In genomic region chr5:57717238-57717905, GRCm38 (mm10) we compare ENCODE assay signal across 8 mouse cellular contexts. TPM values are rescaled to one million over a fixed set of nuclear protein-coding genes. Genes with fewer than 3 reads are reported as not detected.
DNase-seq lines count a peak whose midpoint lies in the region; ATAC-seq and TF ChIP-seq lines count a peak whose summit lies in the region.

No protein-coding gene starts in this region.

- peak overlapping the region; percentile 37; the same call in 1 of the 2 replicates for H3K9ac ChIP-seq in ES-Bruce4 (ENCODE audit: low read depth, poor library complexity, severe bottlenecking)
- H3K9ac ChIP-seq in forebrain, embryonic 14.5 days (ENCODE audit: low read length): peak overlapping the region; percentile 74
- no peak overlapping the region for H3K9ac ChIP-seq in lung, postnatal 0 days (replicated peaks; ENCODE audit: low read depth)

- no peak overlapping the region for H3K27ac ChIP-seq in ES-Bruce4 (ENCODE audit: insufficient read depth, low read length)
- H3K27ac ChIP-seq in forebrain, embryonic 14.5 days (ENCODE audit: low read depth, low read length): peak overlapping the region; percentile 86
- H3K27ac ChIP-seq in lung, postnatal 0 days (ENCODE audit: low read length): no peak overlapping the region

- WGBS in forebrain, embryonic 14.5 days: 0% methylated on average over 52 of the region's 53 CpGs
- under 1% methylated on average over 48 of the region's 53 CpGs for WGBS in lung, postnatal 0 days

- no peaks in the 10 kb centered on the region for H3K9me3 ChIP-seq in ES-Bruce4 (replicated peaks; ENCODE audit: control insufficient read depth, insufficient read depth, low read length, poor library complexity, severe bottlenecking)
- no peaks in the 10 kb centered on the region for H3K9me3 ChIP-seq in forebrain, embryonic 14.5 days (replicated peaks; ENCODE audit: control insufficient read depth, low read length)
- no peaks in the 10 kb centered on the region for H3K9me3 ChIP-seq in lung, postnatal 0 days (ENCODE audit: low read length)

- no peaks in the 10 kb centered on the region for H3K4me1 ChIP-seq in ES-Bruce4 (ENCODE audit: control insufficient read depth, insufficient read depth, low read length)
- peaks cover 11% of the 10 kb centered on the region for H3K4me1 ChIP-seq in forebrain, embryonic 14.5 days (ENCODE audit: control insufficient read depth, insufficient read depth, low read length)
- H3K4me1 ChIP-seq in lung, postnatal 0 days (ENCODE audit: insufficient read depth, low read depth, low read length): peaks cover 8% of the 10 kb centered on the region; the same call in 1 of the 2 replicates

- H3K36me3 ChIP-seq in ES-Bruce4 (ENCODE audit: control insufficient read depth, insufficient read depth, low read length, poor library complexity, severe bottlenecking): no peaks in the 10 kb centered on the region
- H3K36me3 ChIP-seq in forebrain, embryonic 14.5 days (ENCODE audit: control insufficient read depth, insufficient read depth, low read length): no peaks in the 10 kb centered on the region
- no peaks in the 10 kb centered on the region for H3K36me3 ChIP-seq in lung, postnatal 0 days (ENCODE audit: insufficient read depth, low read length)

- H3K4me3 ChIP-seq in ES-Bruce4 (ENCODE audit: low read depth, low read length): peak overlapping the region; percentile 55
- H3K4me3 ChIP-seq in forebrain, embryonic 14.5 days (ENCODE audit: low read depth, low read length): peak overlapping the region; percentile 65
- H3K4me3 ChIP-seq in lung, postnatal 0 days (ENCODE audit: low read depth, low read length): peak overlapping the region; percentile 57

- DNase-seq in c-Kit-positive CD71-positive TER-119-positive erythroid progenitor cells, embryonic 14.5 days (ENCODE audit: low spot score): peak; percentile 33
- DNase-seq in forebrain, embryonic 14.5 days (ENCODE audit: low spot score): peak; percentile 87
- DNase-seq in heart, postnatal 25 days (ENCODE audit: low spot score): peak; percentile 19
- DNase-seq in layer of hippocampus, adult 8-10 months (ENCODE audit: low spot score in 2 of 2): peak; percentile 33 to 49
- peak; percentile 56 for DNase-seq in lung, postnatal 0 days (ENCODE audit: low spot score)
- peak; percentile 64 for DNase-seq in ovary, postnatal 36 days (ENCODE audit: low spot score)
- peak; percentile 56 to 59 for DNase-seq in urinary bladder, adult 18-20 months (ENCODE audit: low spot score in 2 of 2)

- no peak for TF ChIP-seq POLR2A in ES-Bruce4 (IDR thresholded peaks at IDR 0.05; ENCODE audit: insufficient read depth, low read length)

- H3K27me3 ChIP-seq in ES-Bruce4 (ENCODE audit: control insufficient read depth, insufficient read depth, low read length, poor library complexity, severe bottlenecking): peaks cover 33% of the 10 kb centered on the region
- no peaks in the 10 kb centered on the region for H3K27me3 ChIP-seq in forebrain, embryonic 14.5 days (replicated peaks; ENCODE audit: control insufficient read depth, insufficient read depth, low read length)
- peaks cover 27% of the 10 kb centered on the region for H3K27me3 ChIP-seq in lung, postnatal 0 days (replicated peaks; ENCODE audit: insufficient read depth, low read length)

- ATAC-seq in forebrain, embryonic 14.5 days: peak; percentile 12
- ATAC-seq in lung, postnatal 0 days: peak; percentile 23; the same call in 1 of the 2 replicates

- no peak for TF ChIP-seq EP300 in ES-Bruce4 (IDR thresholded peaks at IDR 0.05; ENCODE audit: insufficient read depth, low read depth, low read length)
- no peak for TF ChIP-seq EP300 in lung, postnatal 0 days (IDR thresholded peaks at IDR 0.05)

- H3K4me2 ChIP-seq in forebrain, embryonic 14.5 days (ENCODE audit: low read length): peak overlapping the region; percentile 96
- peak overlapping the region; percentile 71 for H3K4me2 ChIP-seq in lung, postnatal 0 days (replicated peaks; ENCODE audit: low read depth, low read length)

- TF ChIP-seq CTCF in ES-Bruce4 (IDR thresholded peaks at IDR 0.05; ENCODE audit: low read depth, low read length): no peak
- no peak for TF ChIP-seq CTCF in lung, postnatal 0 days (IDR thresholded peaks at IDR 0.05)

- intact Hi-C loops in heart, postnatal 25 days (cut with DNase I): loop anchor here (5.0 kb wide), 3 partner anchors 40 to 365 kb away; no protein-coding TSS in a partner anchor

RNA-seq across cellular contexts. Expression of gene Pcdh7, which starts 0.4 kb away (rescaled TPM):
- 6.2 and 7.8 TPM in 2 replicates for polyA plus RNA-seq in ES-Bruce4 (2011; ENCODE audit: insufficient read depth, insufficient read length, low read depth, missing spikeins)
- 8.3 and 10.7 TPM in 2 replicates for polyA plus RNA-seq in forebrain, embryonic 14.5 days (2014; fragmentation: Nextera tagmentation; extraction: Ambion mirVana)
- 100 to 1,000 TPM; 110 to 115 TPM for total RNA-seq in heart, postnatal 25 days (2021)
- total RNA-seq in layer of hippocampus, adult 8-10 months (2022): 10 to 100 TPM; 67.4 to 71.7 (median 69.7) TPM
- 1.2 and 1.4 TPM in 2 replicates for polyA plus RNA-seq in lung, postnatal 0 days (2015; fragmentation: Nextera tagmentation; extraction: Ambion mirVana)

Comparison
In these comparisons a context has a peak if more than half of its experiments do, and no peak if none do; other contexts are left out.
1. DNase-seq: peak in every context shown above with its lines; median percentile 87 in forebrain, embryonic 14.5 days; 64 in ovary, postnatal 36 days; 58 in urinary bladder, adult 18-20 months; 56 in lung, postnatal 0 days; 41 in layer of hippocampus, adult 8-10 months; 33 in c-Kit-positive CD71-positive TER-119-positive erythroid progenitor cells, embryonic 14.5 days; 19 in heart, postnatal 25 days.